Mouse (Mus musculus): ENCODE data around the gene Slc3a1. TPM values are rescaled to one million over a fixed set of nuclear protein-coding genes. Genes with fewer than 3 reads are reported as not detected.

Gene Slc3a1
- polyA plus RNA-seq, 1 experiment from 2014 or later, result 0.09 TPM

- no peak overlapping the region for H3K4me3 ChIP-seq (ENCODE audit: low read length)
- no peak overlapping the region for H3K9ac ChIP-seq (ENCODE audit: low read depth, low read length)
- H3K27ac ChIP-seq (ENCODE audit: low read depth, low read length), result no peak overlapping the region
- no peaks in the 10 kb centered on the region for H3K4me1 ChIP-seq (ENCODE audit: control insufficient read depth, insufficient read depth, low read depth, low read length)
- WGBS, result 80% methylated on average over 6 of the region's 6 CpGs
- ATAC-seq, result no peak
- no peak overlapping the region for H3K4me2 ChIP-seq (ENCODE audit: low read length)
- H3K9me3 ChIP-seq (ENCODE audit: control insufficient read depth, low read length), result no peaks in the 10 kb centered on the region
- H3K27me3 ChIP-seq (replicated peaks; ENCODE audit: control insufficient read depth, insufficient read depth, low read length), result no peaks in the 10 kb centered on the region
- no peaks in the 10 kb centered on the region for H3K36me3 ChIP-seq (ENCODE audit: control insufficient read depth, insufficient read depth, low read length)
Observed at GRCm38 (mm10) chr17:85013485-85013884, 14.7 kb upstream of the Slc3a1 start.

- Histone ChIP-seq H3K27me3 (replicated peaks; ENCODE audit: control insufficient read depth, insufficient read depth, low read length) (no peaks in the 10 kb centered on the region), H3K9me3 (ENCODE audit: control insufficient read depth, low read length) (no peaks in the 10 kb centered on the region), H3K27ac (ENCODE audit: low read depth, low read length) (no peak overlapping the region), H3K4me1 (ENCODE audit: control insufficient read depth, insufficient read depth, low read depth, low read length) (no peaks in the 10 kb centered on the region), H3K4me2 (ENCODE audit: low read length) (no peak overlapping the region), H3K9ac (ENCODE audit: low read depth, low read length) (no peak overlapping the region), H3K4me3 (ENCODE audit: low read length) (no peak overlapping the region), H3K36me3 (ENCODE audit: control insufficient read depth, insufficient read depth, low read length) (no peaks in the 10 kb centered on the region)
- WGBS, result 93% methylated on average over 3 of the region's 3 CpGs
- no peak for ATAC-seq
Observed at GRCm38 (mm10) chr17:85014632-85015031, 13.5 kb upstream of the Slc3a1 start.

GRCm38 (mm10) chr17:85018344-85018743 is 9.8 kb upstream of the Slc3a1 start:
- Histone ChIP-seq H3K4me3 (ENCODE audit: low read length) (no peak overlapping the region), H3K36me3 (ENCODE audit: control insufficient read depth, insufficient read depth, low read length) (no peaks in the 10 kb centered on the region), H3K9me3 (ENCODE audit: control insufficient read depth, low read length) (no peaks in the 10 kb centered on the region), H3K4me2 (ENCODE audit: low read length) (no peak overlapping the region), H3K27me3 (replicated peaks; ENCODE audit: control insufficient read depth, insufficient read depth, low read length) (no peaks in the 10 kb centered on the region), H3K9ac (ENCODE audit: low read depth, low read length) (no peak overlapping the region), H3K4me1 (ENCODE audit: control insufficient read depth, insufficient read depth, low read depth, low read length) (no peaks in the 10 kb centered on the region), H3K27ac (ENCODE audit: low read depth, low read length) (no peak overlapping the region)
- no peak for ATAC-seq
- WGBS, result 87% methylated on average over 3 of the region's 3 CpGs

GRCm38 (mm10) chr17:85018794-85019193 is 9.4 kb upstream of the Slc3a1 start:
- Histone ChIP-seq H3K27ac (ENCODE audit: low read depth, low read length) (no peak overlapping the region), H3K4me1 (ENCODE audit: control insufficient read depth, insufficient read depth, low read depth, low read length) (no peaks in the 10 kb centered on the region), H3K9ac (ENCODE audit: low read depth, low read length) (no peak overlapping the region), H3K4me3 (ENCODE audit: low read length) (no peak overlapping the region), H3K36me3 (ENCODE audit: control insufficient read depth, insufficient read depth, low read length) (no peaks in the 10 kb centered on the region), H3K9me3 (ENCODE audit: control insufficient read depth, low read length) (no peaks in the 10 kb centered on the region), H3K27me3 (replicated peaks; ENCODE audit: control insufficient read depth, insufficient read depth, low read length) (no peaks in the 10 kb centered on the region), H3K4me2 (ENCODE audit: low read length) (no peak overlapping the region)
- 87% methylated on average over 5 of the region's 5 CpGs for WGBS
- no peak for ATAC-seq

- no peaks in the 10 kb centered on the region for H3K4me1 ChIP-seq (ENCODE audit: control insufficient read depth, insufficient read depth, low read depth, low read length)
- H3K9me3 ChIP-seq (ENCODE audit: control insufficient read depth, low read length), result no peaks in the 10 kb centered on the region
- H3K27me3 ChIP-seq (replicated peaks; ENCODE audit: control insufficient read depth, insufficient read depth, low read length), result no peaks in the 10 kb centered on the region
- ATAC-seq, result no peak
- H3K4me2 ChIP-seq (ENCODE audit: low read length), result no peak overlapping the region
- H3K4me3 ChIP-seq (ENCODE audit: low read length), result no peak overlapping the region
- H3K27ac ChIP-seq (ENCODE audit: low read depth, low read length), result no peak overlapping the region
- 86% methylated on average over 3 of the region's 3 CpGs for whole genome bisulfite sequencing
- H3K9ac ChIP-seq (ENCODE audit: low read depth, low read length), result no peak overlapping the region
- H3K36me3 ChIP-seq (ENCODE audit: control insufficient read depth, insufficient read depth, low read length), result no peaks in the 10 kb centered on the region
Observed at GRCm38 (mm10) chr17:85020343-85020742, 7.8 kb upstream of the Slc3a1 start.

- Histone ChIP-seq H3K27me3 (replicated peaks; ENCODE audit: control insufficient read depth, insufficient read depth, low read length) (no peaks in the 10 kb centered on the region), H3K27ac (ENCODE audit: low read depth, low read length) (no peak overlapping the region), H3K36me3 (ENCODE audit: control insufficient read depth, insufficient read depth, low read length) (no peaks in the 10 kb centered on the region), H3K4me3 (ENCODE audit: low read length) (no peak overlapping the region), H3K9me3 (ENCODE audit: control insufficient read depth, low read length) (no peaks in the 10 kb centered on the region), H3K4me1 (ENCODE audit: control insufficient read depth, insufficient read depth, low read depth, low read length) (no peaks in the 10 kb centered on the region), H3K4me2 (ENCODE audit: low read length) (no peak overlapping the region), H3K9ac (ENCODE audit: low read depth, low read length) (no peak overlapping the region)
- peak; percentile 38 for ATAC-seq
- 60% methylated on average over 22 of the region's 22 CpGs for WGBS
Observed at GRCm38 (mm10) chr17:85023247-85024167, 4.7 kb upstream of the Slc3a1 start.

GRCm38 (mm10) chr17:85024237-85024636 is 3.9 kb upstream of the Slc3a1 start:
- Histone ChIP-seq H3K9me3 (ENCODE audit: control insufficient read depth, low read length) (no peaks in the 10 kb centered on the region), H3K27ac (ENCODE audit: low read depth, low read length) (no peak overlapping the region), H3K4me1 (ENCODE audit: control insufficient read depth, insufficient read depth, low read depth, low read length) (no peaks in the 10 kb centered on the region), H3K4me2 (ENCODE audit: low read length) (no peak overlapping the region), H3K36me3 (ENCODE audit: control insufficient read depth, insufficient read depth, low read length) (no peaks in the 10 kb centered on the region), H3K27me3 (replicated peaks; ENCODE audit: control insufficient read depth, insufficient read depth, low read length) (no peaks in the 10 kb centered on the region), H3K4me3 (ENCODE audit: low read length) (no peak overlapping the region), H3K9ac (ENCODE audit: low read depth, low read length) (no peak overlapping the region)
- WGBS, result 93% methylated on average over 8 of the region's 8 CpGs
- no peak for ATAC-seq

GRCm38 (mm10) chr17:85025151-85025550 is 3.0 kb upstream of the Slc3a1 start:
- Histone ChIP-seq H3K4me1 (ENCODE audit: control insufficient read depth, insufficient read depth, low read depth, low read length) (no peaks in the 10 kb centered on the region), H3K9ac (ENCODE audit: low read depth, low read length) (no peak overlapping the region), H3K4me3 (ENCODE audit: low read length) (no peak overlapping the region), H3K27me3 (replicated peaks; ENCODE audit: control insufficient read depth, insufficient read depth, low read length) (no peaks in the 10 kb centered on the region), H3K27ac (ENCODE audit: low read depth, low read length) (no peak overlapping the region), H3K36me3 (ENCODE audit: control insufficient read depth, insufficient read depth, low read length) (no peaks in the 10 kb centered on the region), H3K9me3 (ENCODE audit: control insufficient read depth, low read length) (no peaks in the 10 kb centered on the region), H3K4me2 (ENCODE audit: low read length) (no peak overlapping the region)
- no peak for ATAC-seq
- 93% methylated on average over 6 of the region's 6 CpGs for WGBS

GRCm38 (mm10) chr17:85026436-85026835 is 1.7 kb upstream of the Slc3a1 start:
- Histone ChIP-seq H3K4me2 (ENCODE audit: low read length) (no peak overlapping the region), H3K9ac (ENCODE audit: low read depth, low read length) (no peak overlapping the region), H3K4me3 (ENCODE audit: low read length) (no peak overlapping the region), H3K27me3 (replicated peaks; ENCODE audit: control insufficient read depth, insufficient read depth, low read length) (no peaks in the 10 kb centered on the region), H3K4me1 (ENCODE audit: control insufficient read depth, insufficient read depth, low read depth, low read length) (no peaks in the 10 kb centered on the region), H3K9me3 (ENCODE audit: control insufficient read depth, low read length) (no peaks in the 10 kb centered on the region), H3K27ac (ENCODE audit: low read depth, low read length) (no peak overlapping the region), H3K36me3 (ENCODE audit: control insufficient read depth, insufficient read depth, low read length) (no peaks in the 10 kb centered on the region)
- 89% methylated on average over 6 of the region's 6 CpGs for WGBS
- ATAC-seq, result no peak

All from hindbrain, embryonic 16.5 days (tissue).